Mouse (Mus musculus): ENCODE results near the gene Slc25a40. TPM values are rescaled to one million over a fixed set of nuclear protein-coding genes. Genes with fewer than 3 reads are reported as not detected.

The Slc25a40 gene
- polyA plus RNA-seq, 1 experiment from 2014 or later: 11.5 TPM

DNA sequence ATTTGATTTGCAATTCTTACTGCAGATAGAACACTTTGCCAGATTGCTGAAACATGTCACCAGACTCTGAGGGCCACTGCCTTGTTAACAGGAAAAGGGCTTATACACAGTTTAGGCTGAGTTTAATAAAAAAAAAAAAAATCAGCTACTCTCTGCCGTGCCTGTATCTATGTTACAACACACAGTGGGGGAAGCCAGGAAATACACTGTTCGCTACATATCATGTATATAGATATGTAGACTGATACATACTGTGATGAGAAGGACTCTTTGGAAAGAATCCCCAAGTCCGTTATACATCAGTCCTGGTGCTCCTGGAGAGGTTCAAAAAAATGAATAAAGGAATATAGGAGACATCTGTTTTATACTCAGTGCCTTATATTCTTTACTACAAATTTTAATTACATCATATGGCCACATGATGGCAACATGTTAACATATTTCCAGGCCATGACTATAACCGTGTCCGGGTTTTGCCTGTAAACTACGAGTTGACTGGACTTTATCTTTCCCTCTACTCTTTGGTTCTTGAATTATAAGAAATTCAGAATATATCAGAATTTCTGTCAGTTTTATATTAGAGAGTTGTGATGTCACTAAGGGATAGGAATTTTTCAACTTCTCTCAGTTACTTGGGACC, 66.9 kb downstream of the Slc25a40 start:
- peak; percentile 7 for DNase-seq (ENCODE audit: low spot score)

DNA sequence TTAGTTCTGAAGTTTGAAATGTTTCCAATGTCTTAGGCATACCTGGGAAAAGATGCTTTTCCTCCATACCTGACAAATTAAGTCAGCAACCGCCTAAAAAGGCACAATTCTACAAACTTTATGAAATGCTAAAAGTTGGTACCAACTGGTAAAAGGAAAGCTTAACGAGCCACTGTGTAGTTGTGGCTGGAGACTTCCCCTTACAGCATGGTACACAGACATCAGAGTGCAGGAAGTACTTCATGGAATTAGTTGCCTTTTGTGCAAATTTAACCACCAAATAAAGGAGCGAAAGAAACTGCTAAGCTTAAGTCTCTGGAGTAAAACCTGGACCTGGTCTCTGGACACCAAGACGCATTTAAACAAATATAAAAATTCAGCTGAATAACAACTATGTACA, 69.1 kb downstream of the Slc25a40 start:
- DNase-seq (ENCODE audit: low spot score): peak; percentile 8

Other genes starting within 250 kb of the Slc25a40 start
- gene Adam22, start 54.7 kb upstream of the Slc25a40 start, polyA plus RNA-seq (2015; fragmentation: Nextera tagmentation; extraction: Ambion mirVana): 0.85 and 1.3 TPM in 2 replicates
- 44.4 and 46.4 TPM in 2 replicates for gene Dbf4, start 134 bp upstream of the Slc25a40 start, polyA plus RNA-seq (2015; fragmentation: Nextera tagmentation; extraction: Ambion mirVana)
- gene Rundc3b, start 200.1 kb downstream of the Slc25a40 start, polyA plus RNA-seq (2015; fragmentation: Nextera tagmentation; extraction: Ambion mirVana): 1.9 and 2.0 TPM in 2 replicates
- 0.36 and 0.41 TPM in 2 replicates for gene Abcb1a, start 237.2 kb downstream of the Slc25a40 start, polyA plus RNA-seq (2015; fragmentation: Nextera tagmentation; extraction: Ambion mirVana)

Measured in thymus, postnatal 0 days (tissue).